Mouse (Mus musculus): ENCODE data around the gene Dmrtb1. TPM values are rescaled to one million over a fixed set of nuclear protein-coding genes. Genes with fewer than 3 reads are reported as not detected.

Dmrtb1 gene
- polyA plus RNA-seq, 2 experiments from 2014 or later: not detected

GRCm38 (mm10) chr4:107680311-107681098, 3.5 kb downstream of the Dmrtb1 start:
- no peak for ATAC-seq

- no peak for ATAC-seq
These were observed 8.4 kb downstream of the Dmrtb1 start for GRCm38 (mm10) chr4:107675645-107676044.

- no peak for ATAC-seq
These were observed 9.7 kb downstream of the Dmrtb1 start for GRCm38 (mm10) chr4:107674322-107674644.

DNA sequence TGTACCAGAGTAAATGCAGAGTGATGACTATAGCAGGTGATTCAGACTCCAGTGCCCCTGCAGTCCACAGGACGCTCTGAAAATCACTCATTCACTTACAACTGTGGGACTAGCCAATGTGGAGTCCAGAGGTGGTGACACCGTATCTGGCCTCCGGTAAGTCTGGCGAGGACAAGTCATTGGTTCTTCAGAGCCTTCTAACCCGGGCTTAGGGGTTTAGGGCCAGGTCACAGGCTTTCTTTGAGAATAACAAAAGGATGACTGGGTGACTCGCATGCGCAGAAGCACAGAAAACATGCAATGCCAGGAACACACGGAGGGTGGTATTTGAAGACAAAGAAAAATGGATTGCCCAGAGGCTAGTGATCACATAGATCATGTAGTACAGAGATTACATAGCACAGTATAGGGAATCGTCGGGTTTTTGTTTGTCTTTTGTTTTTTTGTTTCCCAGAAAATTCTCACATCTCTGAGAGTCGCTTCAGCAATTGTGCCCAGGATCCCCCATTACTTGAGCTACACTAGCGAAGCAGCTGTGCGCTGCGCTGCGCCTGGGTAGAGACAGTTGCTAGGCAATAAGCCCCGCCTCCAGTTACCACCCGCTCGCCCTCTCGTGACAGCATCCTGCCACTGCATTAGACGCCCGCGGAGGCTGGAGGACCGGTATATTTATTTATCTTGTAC, 10.2 kb downstream of the Dmrtb1 start:
- peak; percentile 96 for ATAC-seq

GRCm38 (mm10) chr4:107670731-107671130, 13.3 kb downstream of the Dmrtb1 start:
- no peak for ATAC-seq

GRCm38 (mm10) chr4:107668514-107668913, 15.5 kb downstream of the Dmrtb1 start:
- ATAC-seq: no peak

GRCm38 (mm10) chr4:107660649-107661048, 23.4 kb downstream of the Dmrtb1 start:
- no peak for ATAC-seq

DNA sequence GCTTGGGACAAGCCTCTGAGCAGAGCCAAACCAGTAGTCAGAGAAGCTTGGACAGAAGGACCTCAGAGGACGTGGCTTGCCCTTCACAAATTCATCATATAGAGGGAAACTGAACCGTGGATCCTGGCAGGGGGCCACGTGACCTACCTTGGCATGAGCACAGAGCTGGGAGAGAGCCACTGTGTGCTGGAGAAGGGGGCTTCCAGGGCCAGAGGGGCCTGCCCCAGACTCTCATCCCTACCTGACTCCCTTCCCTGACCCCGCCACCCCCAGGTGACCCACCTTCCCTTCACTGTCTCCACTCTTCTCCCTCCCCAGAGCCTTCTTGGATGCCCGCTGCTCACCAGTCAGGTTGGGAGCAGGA, 30.8 kb downstream of the Dmrtb1 start:
- ATAC-seq: no peak

- no peak for ATAC-seq
These were observed 31.3 kb downstream of the Dmrtb1 start for GRCm38 (mm10) chr4:107652598-107653279.

DNA sequence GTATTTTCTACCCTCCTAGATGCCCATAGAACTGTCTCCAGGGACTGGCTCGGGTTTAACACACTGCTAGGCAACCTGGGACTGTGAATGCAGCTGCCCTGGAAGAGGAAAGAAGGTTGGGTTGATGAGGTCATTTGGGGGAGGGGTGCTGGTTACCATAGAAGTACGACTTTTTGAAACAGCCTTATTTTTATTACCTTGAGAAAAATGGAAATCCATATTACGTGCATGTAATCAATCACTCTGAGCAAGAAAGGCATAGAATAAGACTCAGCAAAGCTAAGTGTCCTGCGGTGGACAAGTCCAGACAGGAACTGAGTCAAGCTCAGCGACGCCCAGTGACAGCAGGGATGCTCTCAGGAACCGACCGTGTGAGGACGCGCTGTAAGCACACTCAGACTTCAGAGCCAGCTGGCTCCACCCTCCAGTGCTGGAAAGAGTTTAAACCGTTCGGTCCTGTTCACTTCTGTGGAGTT, 33.0 kb downstream of the Dmrtb1 start:
- no peak for ATAC-seq

GRCm38 (mm10) chr4:107648959-107649485, 35.0 kb downstream of the Dmrtb1 start:
- no peak for ATAC-seq

GRCm38 (mm10) chr4:107641624-107642023, 42.4 kb downstream of the Dmrtb1 start:
- ATAC-seq: no peak

DNA sequence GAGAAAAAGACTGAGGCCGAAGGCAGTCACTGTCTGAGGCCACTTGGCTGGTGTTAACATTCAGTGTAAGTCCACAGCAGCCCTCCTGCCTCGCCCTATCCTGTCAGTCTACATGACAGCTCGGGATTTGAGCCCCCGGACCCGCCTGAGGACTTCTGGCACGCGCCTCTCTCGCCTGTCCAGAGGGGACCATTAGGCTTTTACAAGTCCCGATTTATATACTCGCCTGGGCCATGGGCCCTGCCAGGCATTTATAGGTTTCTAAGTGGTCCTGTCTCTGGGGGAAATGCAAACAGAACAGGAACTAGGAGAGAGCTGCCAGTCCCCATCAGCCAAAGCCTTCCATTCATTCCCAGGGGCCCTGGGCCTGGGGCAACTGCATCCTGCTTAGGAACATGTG, 45.7 kb downstream of the Dmrtb1 start:
- no peak for ATAC-seq

DNA sequence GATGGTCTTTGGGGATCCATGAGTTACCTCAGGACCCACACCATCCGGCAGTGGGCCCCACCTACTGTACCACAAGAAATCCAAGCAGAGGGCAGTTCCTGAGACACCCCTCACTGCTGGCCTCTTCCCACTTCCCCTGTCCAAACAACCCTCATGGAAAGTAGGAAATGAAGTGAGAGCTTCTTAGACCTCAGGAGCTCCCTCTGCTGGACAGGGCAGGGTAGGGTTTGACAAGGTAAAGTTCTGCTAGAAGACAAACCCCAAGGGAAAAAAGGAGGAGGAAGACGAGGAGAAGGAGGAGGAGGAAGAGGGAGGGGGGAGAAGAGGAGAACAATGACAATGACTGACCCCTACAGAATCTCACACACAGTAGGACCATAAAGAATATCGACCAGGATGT, 46.4 kb downstream of the Dmrtb1 start:
- no peak for ATAC-seq

DNA sequence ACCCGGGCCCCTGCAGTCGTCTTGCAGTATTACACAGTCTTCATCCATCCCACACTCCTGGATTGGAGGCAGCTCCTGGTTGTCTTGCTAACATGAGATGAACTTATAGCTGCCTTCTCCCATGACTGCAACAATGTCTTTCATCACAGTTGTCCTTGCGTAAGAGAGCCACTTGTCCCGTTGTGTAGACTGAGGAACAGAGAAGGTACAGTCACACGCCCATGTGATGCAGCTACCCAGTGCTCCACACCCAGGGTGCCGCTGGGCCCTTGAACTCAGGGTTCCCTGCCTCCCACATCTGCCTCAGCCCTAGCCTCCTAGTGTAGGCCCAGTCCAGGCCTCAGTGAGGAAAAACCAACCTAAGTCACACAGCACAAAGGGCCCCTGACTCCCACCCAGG, 47.9 kb downstream of the Dmrtb1 start:
- ATAC-seq: no peak

GRCm38 (mm10) chr4:107634631-107635030, 49.4 kb downstream of the Dmrtb1 start:
- ATAC-seq: no peak

GRCm38 (mm10) chr4:107628921-107629411, 55.1 kb downstream of the Dmrtb1 start:
- no peak for ATAC-seq

- no peak for ATAC-seq
These were observed 55.8 kb downstream of the Dmrtb1 start for GRCm38 (mm10) chr4:107628226-107628625.

Other genes starting within 250 kb of the Dmrtb1 start
- gene Glis1, start 249.6 kb downstream of the Dmrtb1 start, polyA plus RNA-seq (2017; shearing (Covaris generic)): not detected
- 1 to 10 TPM; 1.6 to 2.1 TPM for gene Lrp8, start 118.0 kb upstream of the Dmrtb1 start, polyA plus RNA-seq (2017; shearing (Covaris generic))
- gene Magoh, start 195.5 kb upstream of the Dmrtb1 start, polyA plus RNA-seq (2017; shearing (Covaris generic)): 100 to 1,000 TPM; 132 to 135 TPM
- 10 to 100 TPM; 51.9 to 56.9 TPM for gene 0610037L13Rik, start 205.6 kb upstream of the Dmrtb1 start, polyA plus RNA-seq (2017; shearing (Covaris generic))
- gene Cpt2, start 239.4 kb upstream of the Dmrtb1 start, polyA plus RNA-seq (2017; shearing (Covaris generic)): 10 to 100 TPM; 14.2 to 16.7 TPM